Mouse (Mus musculus) large intestine, adult 2 months (tissue): ENCODE measurements around the gene Zfp217. TPM values are rescaled to one million over a fixed set of nuclear protein-coding genes. Genes with fewer than 3 reads are reported as not detected.

ENCODE experiments used
- DNase-seq: peaks from one replicate; pipeline ENCODE4 v3.0.0-alpha.2; 2012; ENCODE audit warnings: low read depth, low spot score
- WGBS: fragments of 180-500 bp; shearing (Covaris S2); methylation state at CpG from one replicate; pipeline ENCODE4 v1.1.7; 2018; 5-methylcytosine and 5-hydroxymethylcytosine counted together
- polyA plus RNA-seq: library from polyadenylated mRNA; depleted of rRNA; stranded (reverse); fragments of >200 nt; gene quantifications from 2 replicates; pipeline ENCODE4 v1.2.3, GENCODE M21; 2012

Zfp217 gene
- polyA plus RNA-seq, 1 experiment, result 8.7 TPM

GRCm38 (mm10) chr2:170139411-170140046, 8.4 kb downstream of the Zfp217 start:
- no peak for DNase-seq
- WGBS, result 14% methylated on average over 9 of the region's 9 CpGs

DNA sequence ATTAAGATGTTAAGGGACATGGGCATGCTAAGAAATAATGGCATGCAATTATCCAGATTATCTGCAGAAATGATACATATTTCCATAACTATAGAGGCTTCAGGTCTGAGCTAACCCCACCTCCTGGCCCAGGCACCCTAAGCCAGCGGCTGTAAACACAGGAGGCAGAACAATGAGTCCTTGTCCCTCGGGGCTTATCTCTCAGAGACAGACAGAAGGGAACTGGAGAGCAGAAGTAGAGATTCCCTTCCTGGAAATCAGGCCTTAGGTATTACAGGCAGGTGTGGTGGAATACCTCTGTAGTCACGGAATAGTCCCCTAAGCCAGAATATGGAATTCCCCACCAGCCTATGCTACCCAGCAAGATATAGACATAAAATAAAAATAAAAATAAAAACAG, 11.0 kb downstream of the Zfp217 start:
- 26% methylated on average over 3 of the region's 3 CpGs for WGBS
- DNase-seq, result no peak

GRCm38 (mm10) chr2:170135820-170136219, 12.1 kb downstream of the Zfp217 start:
- WGBS, result 93% methylated on average over 6 of the region's 6 CpGs
- DNase-seq, result no peak

DNA sequence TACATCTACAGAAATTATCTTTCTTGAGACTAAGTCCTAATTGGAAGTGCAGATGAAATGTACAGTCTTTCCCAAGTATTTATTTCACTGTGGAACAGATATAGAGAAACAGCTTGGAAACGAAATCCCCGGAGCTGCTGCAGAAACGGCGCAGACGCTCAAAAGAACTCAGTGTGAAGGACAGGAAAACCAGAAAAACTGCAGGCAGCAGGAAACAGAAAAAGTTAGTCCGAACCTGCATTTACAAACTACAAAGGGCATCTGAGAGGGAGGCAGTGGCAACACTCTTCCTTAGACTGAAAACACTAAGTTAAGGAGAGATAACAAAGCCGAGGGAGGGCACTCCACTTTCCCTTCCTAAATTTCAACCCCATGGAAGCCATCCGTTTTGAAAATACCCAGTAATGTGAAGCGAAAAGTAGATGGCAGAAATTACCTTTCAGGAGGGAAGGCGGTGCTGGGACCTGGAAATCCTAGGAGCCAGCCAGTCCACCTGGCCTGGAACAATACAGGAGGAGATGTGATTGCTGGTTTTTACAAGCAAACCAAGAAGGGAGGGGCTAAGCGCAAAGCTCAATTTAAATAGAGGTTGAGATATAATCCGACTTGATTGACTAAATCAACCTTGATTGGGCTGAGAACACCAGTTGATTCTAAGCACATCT, 13.7 kb downstream of the Zfp217 start:
- no peak for DNase-seq
- 18% methylated on average over 12 of the region's 12 CpGs for WGBS

GRCm38 (mm10) chr2:170133093-170133731, 14.7 kb downstream of the Zfp217 start:
- whole genome bisulfite sequencing, result under 1% methylated on average over 28 of the region's 28 CpGs
- DNase-seq, result no peak

- 3% methylated on average over 3 of the region's 3 CpGs for WGBS
- no peak for DNase-seq
Measured at GRCm38 (mm10) chr2:170132716-170133092, 15.2 kb downstream of the Zfp217 start.

GRCm38 (mm10) chr2:170131981-170132460, 15.9 kb downstream of the Zfp217 start:
- WGBS, result 5% methylated on average over 10 of the region's 10 CpGs
- no peak for DNase-seq

DNA sequence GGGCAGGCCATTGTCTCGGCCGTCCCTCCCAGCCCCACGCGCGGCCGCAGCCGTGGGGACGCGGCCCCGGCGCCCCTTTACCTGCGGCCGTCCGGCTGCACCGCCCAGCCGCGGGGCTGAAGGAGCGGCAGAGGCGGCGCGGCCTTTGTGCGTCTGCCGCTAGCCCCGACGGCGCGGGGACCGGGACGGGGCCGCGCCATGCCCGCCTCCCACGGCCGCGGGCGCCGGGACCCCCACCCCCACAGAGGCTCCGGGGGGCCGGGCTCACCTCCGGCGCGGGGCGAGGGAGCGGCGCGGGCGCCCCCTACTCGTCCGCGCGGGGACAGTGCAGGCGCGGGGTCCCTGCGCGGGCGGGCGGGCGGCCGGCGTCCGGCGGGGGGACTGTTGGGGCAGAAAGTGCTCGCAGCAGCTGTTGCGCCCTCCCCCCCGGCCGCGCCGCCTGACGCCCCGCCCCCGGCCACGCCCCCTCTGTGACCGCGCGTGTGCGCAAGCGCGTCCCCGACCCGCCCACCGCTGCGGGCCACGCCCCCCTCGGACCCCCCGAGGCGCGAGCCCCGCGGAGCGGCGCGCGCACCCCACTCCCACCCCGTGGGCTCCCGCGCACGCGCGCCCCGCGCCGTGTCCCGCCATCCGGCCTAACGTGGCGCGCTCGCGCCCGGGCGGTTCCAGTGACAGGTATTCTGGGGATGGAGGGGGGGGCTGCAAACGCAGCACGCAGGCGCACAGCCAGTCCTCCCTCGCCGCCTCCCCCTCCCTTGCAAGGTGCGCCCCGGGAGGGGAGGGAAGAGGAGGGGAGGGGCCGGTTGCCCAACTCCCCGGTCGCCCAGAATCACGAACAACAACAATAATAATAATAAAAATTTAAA, 16.9 kb downstream of the Zfp217 start:
- WGBS, result 1% methylated on average over 119 of the region's 122 CpGs
- DNase-seq, result no peak

DNA sequence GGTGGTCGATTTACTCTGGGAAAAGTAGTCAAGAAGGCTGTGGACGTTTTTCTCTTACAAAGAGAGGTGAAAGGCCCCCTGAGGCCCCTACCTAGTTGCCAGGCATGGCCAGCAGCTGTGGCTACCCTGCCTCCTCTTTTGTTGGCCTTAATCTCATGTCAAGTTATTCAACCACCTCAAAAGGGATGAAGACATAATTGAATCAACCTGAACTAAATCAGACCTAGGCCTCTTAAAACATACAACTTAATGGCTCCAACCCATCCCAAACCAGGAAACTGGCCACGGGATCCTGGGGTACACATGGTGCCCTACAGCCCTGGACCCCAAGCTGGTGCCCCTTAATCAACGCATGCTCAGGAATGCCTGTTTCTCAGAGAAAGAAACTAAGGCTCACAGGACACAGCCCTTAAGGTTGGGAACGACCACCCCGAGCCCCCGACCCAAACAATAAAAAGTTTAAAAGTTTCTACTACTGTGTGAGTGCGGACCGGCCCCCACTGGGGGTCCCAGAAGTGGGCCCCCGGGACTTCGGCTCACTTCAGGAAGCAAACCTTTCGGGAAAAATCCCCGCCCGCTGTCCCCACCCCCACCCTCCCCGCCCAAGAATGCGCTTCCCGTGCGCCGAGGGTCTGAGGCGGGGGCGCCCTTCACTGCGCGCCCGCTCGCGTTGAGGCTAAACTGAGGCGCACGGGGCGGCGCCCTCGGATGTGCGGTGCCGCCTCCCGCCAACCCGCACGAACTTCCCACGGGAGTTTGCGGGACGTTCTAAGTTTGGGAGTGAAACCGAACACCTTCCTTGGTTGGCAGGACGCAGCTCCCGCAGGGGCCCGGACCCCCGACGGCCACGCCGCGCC, 17.8 kb downstream of the Zfp217 start:
- WGBS, result under 1% methylated on average over 48 of the region's 48 CpGs
- DNase-seq, result no peak

- DNase-seq, result no peak
- WGBS, result 19% methylated on average over 5 of the region's 5 CpGs
Measured at GRCm38 (mm10) chr2:170129248-170129922, 18.5 kb downstream of the Zfp217 start.

GRCm38 (mm10) chr2:170128461-170129247, 19.2 kb downstream of the Zfp217 start:
- WGBS, result 17% methylated on average over 7 of the region's 7 CpGs
- no peak for DNase-seq

DNA sequence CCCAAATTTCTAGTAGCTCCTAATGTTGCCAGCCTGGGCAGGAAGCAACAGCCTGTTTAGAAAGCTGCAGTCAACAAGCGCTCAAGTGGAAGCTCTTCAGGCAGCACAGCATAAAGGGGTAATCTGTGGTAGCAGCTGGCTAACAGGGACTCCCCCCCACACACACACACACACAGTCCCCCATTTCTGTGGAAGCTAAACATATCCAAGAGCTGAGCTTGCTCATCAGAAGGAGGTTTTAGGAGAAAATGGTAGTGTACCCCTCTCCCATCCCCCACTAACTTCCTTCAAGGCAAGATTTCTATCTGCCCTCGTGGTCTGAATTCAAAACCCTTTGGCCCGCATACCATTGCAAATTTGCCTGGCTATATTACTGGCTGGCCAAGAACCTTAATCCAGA, 20.4 kb downstream of the Zfp217 start:
- no peak for DNase-seq
- 37% methylated on average over 3 of the region's 3 CpGs for WGBS

DNA sequence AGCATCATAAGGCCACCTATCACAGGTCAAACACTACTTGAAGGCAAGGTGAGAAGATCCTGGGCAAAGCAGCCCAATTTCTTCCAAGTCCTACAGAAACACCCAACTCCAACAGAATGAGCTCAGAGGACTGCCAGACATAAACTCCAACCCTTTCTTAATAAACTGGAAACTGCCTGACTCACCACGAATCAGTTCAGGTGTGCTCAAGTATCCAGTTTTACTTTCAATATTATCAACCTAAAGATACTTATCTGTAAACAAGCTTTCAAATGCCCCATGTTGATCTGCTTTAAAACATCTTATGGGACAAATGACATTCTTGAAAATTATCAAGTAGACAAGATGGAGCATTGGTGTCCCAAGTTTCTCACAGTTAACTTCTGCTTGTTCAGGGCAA, 21.6 kb downstream of the Zfp217 start:
- 13% methylated on average over 1 of the region's 1 CpGs for WGBS
- no peak for DNase-seq

- no peak for DNase-seq
- 28% methylated on average over 7 of the region's 7 CpGs for WGBS
Measured at GRCm38 (mm10) chr2:170122197-170122596, 25.7 kb downstream of the Zfp217 start.

- 74% methylated on average over 19 of the region's 19 CpGs for WGBS
- DNase-seq, result no peak
Measured at GRCm38 (mm10) chr2:170120139-170121027, 27.5 kb downstream of the Zfp217 start.

DNA sequence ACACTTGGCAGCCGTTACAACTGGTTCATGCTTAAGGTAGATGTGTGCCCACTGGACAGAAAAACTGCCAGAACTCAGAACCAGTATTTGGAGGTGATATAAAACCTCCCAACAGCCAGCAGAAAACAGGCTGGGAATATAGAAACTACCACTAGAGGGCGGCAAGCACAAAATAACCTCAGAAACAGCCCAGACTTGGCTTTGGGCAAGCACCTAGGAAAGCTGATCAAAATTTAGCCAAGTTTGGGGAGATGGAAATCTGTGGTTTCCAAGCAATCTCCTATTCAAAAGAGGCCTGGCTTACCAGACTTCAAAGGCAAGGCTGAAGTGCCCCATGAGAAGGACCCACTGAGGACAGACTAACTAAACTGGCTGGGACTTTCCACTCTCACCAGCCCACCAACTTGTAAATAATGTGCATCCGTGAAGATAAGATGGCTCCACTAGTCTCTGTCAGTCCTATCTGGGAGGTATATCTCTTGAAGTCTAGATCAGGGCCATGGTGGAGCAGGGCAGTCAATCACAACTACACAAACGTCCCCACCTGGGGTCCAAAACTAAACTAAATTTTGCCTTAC, 31.1 kb downstream of the Zfp217 start:
- no peak for DNase-seq

DNA sequence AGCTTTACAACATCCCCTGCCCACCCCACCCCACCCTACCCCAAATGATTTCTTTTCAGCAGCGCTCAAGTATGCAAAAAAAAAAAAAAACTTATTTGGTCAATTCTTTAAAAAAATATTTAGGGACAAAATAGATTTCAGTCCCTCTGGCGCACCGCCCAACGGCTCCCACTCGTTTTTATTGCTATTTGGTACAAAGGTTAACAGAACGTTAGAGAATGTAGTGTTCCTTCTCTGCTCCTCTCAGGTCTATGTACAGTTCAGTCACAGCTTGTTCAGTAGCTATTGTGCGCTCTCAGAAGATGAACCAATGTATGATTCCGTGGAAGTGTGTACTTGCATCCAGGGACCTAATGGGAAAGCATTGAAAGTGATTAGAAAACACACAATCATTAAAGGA, 37.6 kb downstream of the Zfp217 start:
- DNase-seq, result no peak
- WGBS, result 32% methylated on average over 8 of the region's 8 CpGs

More for the DNA sequence above, 31.1 kb downstream of the Zfp217 start:
- 29% methylated on average over 4 of the region's 4 CpGs for WGBS
